Mouse (Mus musculus) cerebellum, adult 2 months (tissue): Measurements from ENCODE around the gene Vti1b.

Experiments
- CTCF ChIP-seq: fragments of 200-500 bp; IDR thresholded peaks from 2 replicates; pipeline ENCODE4 v1.5.1; 2011; ENCODE audit warnings: low read depth, mild to moderate bottlenecking, control low read depth, low read length, moderate library complexity, borderline replicate concordance; ENCODE audit not compliant: insufficient read depth
- POLR2A ChIP-seq: fragments of 200-500 bp; IDR thresholded peaks from 2 replicates; pipeline ENCODE4 v1.6.1; 2011; ENCODE audit warnings: low read length, control low read depth, borderline replicate concordance; ENCODE audit not compliant: insufficient read depth

- TF ChIP-seq CTCF (no peak), POLR2A (peak; percentile 51; the same call in 1 of the 2 replicates)
Measured at GRCm38 (mm10) chr12:79130299-79131177, 41.9 kb downstream of the Vti1b start, which contains the start of gene Arg2.
